Mouse (Mus musculus) megakaryocyte, embryonic 14.5 days (primary cell): ENCODE results near the gene Btbd19.

ENCODE experiments used
- FLI1 ChIP-seq: IDR thresholded peaks from 2 replicates; pipeline ENCODE4 v1.6.1; 2012; ENCODE audit warnings: low read length, inconsistent platforms, mixed read lengths
- GATA1 ChIP-seq: IDR thresholded peaks from 3 replicates; pipeline ENCODE4 v1.6.1; 2012; ENCODE audit warnings: mixed read lengths, low read length, inconsistent platforms, borderline replicate concordance

GRCm38 (mm10) chr4:117113237-117113636, 12.3 kb downstream of the Btbd19 start:
- TF ChIP-seq GATA1 (no peak), FLI1 (no peak)
